Mouse (Mus musculus): ENCODE data around the gene Myo3b. TPM values are rescaled to one million over a fixed set of nuclear protein-coding genes. Genes with fewer than 3 reads are reported as not detected.

Myo3b gene
- total RNA-seq, 2 experiments from 2014 or later, result 0.72 to 0.91 TPM

Other genes starting within 250 kb of the Myo3b start
- 1 to 10 TPM; 2.4 to 3.1 TPM for gene Ccdc173, start 249.6 kb upstream of the Myo3b start, total RNA-seq (2021)
- gene Phospho2, start 249.5 kb upstream of the Myo3b start, total RNA-seq (2021), result 10 to 100 TPM; 20.3 to 24.5 TPM
- 10 to 100 TPM; 54.4 to 57.9 TPM for gene Klhl23, start 217.2 kb upstream of the Myo3b start, total RNA-seq (2021)
- 100 to 1,000 TPM; 111 to 126 TPM for gene Ssb, start 177.6 kb upstream of the Myo3b start, total RNA-seq (2021)
- gene Mettl5, start 153.5 kb upstream of the Myo3b start, total RNA-seq (2021), result 10 to 100 TPM; 11.4 to 12.8 TPM
- 100 to 1,000 TPM; 132 to 159 TPM for gene Ubr3, start 141.9 kb upstream of the Myo3b start, total RNA-seq (2021)

All from left cerebral cortex, postnatal 36 days (tissue).